Mouse (Mus musculus): ENCODE results near the gene Tnfrsf19.

The Tnfrsf19 gene

GRCm38 (mm10) chr14:61046091-61046681 is at the start of gene Tnfrsf19:
TSS of gene Tnfrsf19 (minus strand) at chr14:61046490.
- peak; percentile 62 for DNase-seq (ENCODE audit: low spot score)

- no peak for DNase-seq (ENCODE audit: low spot score)
Observed at GRCm38 (mm10) chr14:61092073-61092472, 45.8 kb upstream of the Tnfrsf19 start.

- no peak for DNase-seq (ENCODE audit: low spot score)
Observed at GRCm38 (mm10) chr14:61090955-61091354, 44.7 kb upstream of the Tnfrsf19 start.

GRCm38 (mm10) chr14:61088187-61088586 is 41.9 kb upstream of the Tnfrsf19 start:
- no peak for DNase-seq (ENCODE audit: low spot score)

- peak; percentile 36 for DNase-seq (ENCODE audit: low spot score)
Observed at GRCm38 (mm10) chr14:61085325-61085724, 39.0 kb upstream of the Tnfrsf19 start.

GRCm38 (mm10) chr14:61069555-61069954 is 23.3 kb upstream of the Tnfrsf19 start:
- no peak for DNase-seq (ENCODE audit: low spot score)

GRCm38 (mm10) chr14:61061729-61062128 is 15.4 kb upstream of the Tnfrsf19 start:
- DNase-seq (ENCODE audit: low spot score): no peak

GRCm38 (mm10) chr14:61059316-61059945 is 13.1 kb upstream of the Tnfrsf19 start:
- DNase-seq (ENCODE audit: low spot score): no peak

- no peak for DNase-seq (ENCODE audit: low spot score)
Observed at GRCm38 (mm10) chr14:61056962-61057361, 10.7 kb upstream of the Tnfrsf19 start.

GRCm38 (mm10) chr14:61056445-61056844 is 10.2 kb upstream of the Tnfrsf19 start:
- DNase-seq (ENCODE audit: low spot score): no peak

GRCm38 (mm10) chr14:61055864-61056263 is 9.6 kb upstream of the Tnfrsf19 start:
- no peak for DNase-seq (ENCODE audit: low spot score)

GRCm38 (mm10) chr14:61052163-61052562 is 5.9 kb upstream of the Tnfrsf19 start:
- no peak for DNase-seq (ENCODE audit: low spot score)

- DNase-seq (ENCODE audit: low spot score): no peak
Observed at GRCm38 (mm10) chr14:61045446-61046090, 722 bp downstream of the Tnfrsf19 start.

- DNase-seq (ENCODE audit: low spot score): no peak
Observed at GRCm38 (mm10) chr14:61044316-61044715, 2.0 kb downstream of the Tnfrsf19 start.

GRCm38 (mm10) chr14:61043511-61044310 is 2.6 kb downstream of the Tnfrsf19 start:
- no peak for DNase-seq (ENCODE audit: low spot score)

- DNase-seq (ENCODE audit: low spot score): no peak
Observed at GRCm38 (mm10) chr14:61042291-61042690, 4.0 kb downstream of the Tnfrsf19 start.

GRCm38 (mm10) chr14:61040236-61040635 is 6.1 kb downstream of the Tnfrsf19 start:
- DNase-seq (ENCODE audit: low spot score): no peak

- no peak for DNase-seq (ENCODE audit: low spot score)
Observed at GRCm38 (mm10) chr14:61038082-61038472, 8.2 kb downstream of the Tnfrsf19 start.

GRCm38 (mm10) chr14:61037321-61038081 is 8.8 kb downstream of the Tnfrsf19 start:
- DNase-seq (ENCODE audit: low spot score): peak; percentile 36

GRCm38 (mm10) chr14:61030366-61030765 is 15.9 kb downstream of the Tnfrsf19 start:
- DNase-seq (ENCODE audit: low spot score): no peak

- DNase-seq (ENCODE audit: low spot score): no peak
Observed at GRCm38 (mm10) chr14:61024006-61024405, 22.3 kb downstream of the Tnfrsf19 start.

- DNase-seq (ENCODE audit: low spot score): no peak
Observed at GRCm38 (mm10) chr14:61022383-61022782, 23.9 kb downstream of the Tnfrsf19 start.

Measured in left cerebral cortex, adult 11 months (tissue).